Mouse (Mus musculus): ENCODE measurements around the gene Kcnd3. TPM values are rescaled to one million over a fixed set of nuclear protein-coding genes. Genes with fewer than 3 reads are reported as not detected.
A peak's percentile ranks its signal among the peaks of the same experiment; 100 is the strongest.

Kcnd3 gene
- polyA plus RNA-seq (2015; fragmentation: Nextera tagmentation; extraction: Ambion mirVana), result 8.1 and 10.2 TPM in 2 replicates

GRCm38 (mm10) chr3:105451627-105452555 lies at the start of gene Kcnd3:
Gene Kcnd3, plus strand, starts transcription at chr3:105452330.
- ATAC-seq, result peak; percentile 83
- WGBS, result under 1% methylated on average over 60 of the region's 98 CpGs
- Histone ChIP-seq H3K9ac (replicated peaks) (peak within 1 kb of the TSS; percentile 87), H3K4me2 (replicated peaks) (peak within 1 kb of the TSS; percentile 99), H3K4me1 (replicated peaks) (peaks cover 42% of the 10 kb centered on the region), H3K9me3 (no peaks in the 10 kb centered on the region), H3K36me3 (no peaks in the 10 kb centered on the region), H3K4me3 (replicated peaks) (peak within 1 kb of the TSS; percentile 75), H3K27me3 (peaks cover 42% of the 10 kb centered on the region), H3K27ac (peak within 1 kb of the TSS; percentile 86)

GRCm38 (mm10) chr3:105402676-105403075 lies 49.5 kb upstream of the Kcnd3 start:
- Histone ChIP-seq H3K9ac (replicated peaks) (no peak overlapping the region), H3K4me2 (replicated peaks) (no peak overlapping the region), H3K27ac (no peak overlapping the region), H3K9me3 (no peaks in the 10 kb centered on the region), H3K4me1 (replicated peaks) (peaks cover 20% of the 10 kb centered on the region), H3K36me3 (no peaks in the 10 kb centered on the region), H3K4me3 (replicated peaks) (no peak overlapping the region), H3K27me3 (no peaks in the 10 kb centered on the region)
- ATAC-seq, result no peak
- WGBS, result 68% methylated on average over 5 of the region's 5 CpGs

GRCm38 (mm10) chr3:105403410-105404076 lies 48.6 kb upstream of the Kcnd3 start:
- Histone ChIP-seq H3K4me3 (replicated peaks) (no peak overlapping the region), H3K9ac (replicated peaks) (no peak overlapping the region), H3K27me3 (no peaks in the 10 kb centered on the region), H3K4me2 (replicated peaks) (no peak overlapping the region), H3K9me3 (no peaks in the 10 kb centered on the region), H3K27ac (no peak overlapping the region), H3K4me1 (replicated peaks) (peaks cover 29% of the 10 kb centered on the region), H3K36me3 (no peaks in the 10 kb centered on the region)
- ATAC-seq, result peak; percentile 73
- 51% methylated on average over 5 of the region's 5 CpGs for WGBS

GRCm38 (mm10) chr3:105404077-105404446 lies 48.1 kb upstream of the Kcnd3 start:
- Histone ChIP-seq H3K36me3 (no peaks in the 10 kb centered on the region), H3K27ac (peak overlapping the region; percentile 21; the same call in 1 of the 2 replicates), H3K4me3 (replicated peaks) (no peak overlapping the region), H3K9ac (replicated peaks) (no peak overlapping the region), H3K9me3 (no peaks in the 10 kb centered on the region), H3K4me1 (replicated peaks) (peaks cover 32% of the 10 kb centered on the region), H3K27me3 (no peaks in the 10 kb centered on the region), H3K4me2 (replicated peaks) (no peak overlapping the region)
- WGBS, result 57% methylated on average over 4 of the region's 4 CpGs
- peak; percentile 62 for ATAC-seq

GRCm38 (mm10) chr3:105405516-105405915 lies 46.6 kb upstream of the Kcnd3 start:
- Histone ChIP-seq H3K4me3 (replicated peaks) (no peak overlapping the region), H3K9ac (replicated peaks) (no peak overlapping the region), H3K36me3 (no peaks in the 10 kb centered on the region), H3K4me2 (replicated peaks) (no peak overlapping the region), H3K27ac (no peak overlapping the region), H3K9me3 (no peaks in the 10 kb centered on the region), H3K4me1 (replicated peaks) (peaks cover 32% of the 10 kb centered on the region), H3K27me3 (no peaks in the 10 kb centered on the region)
- 94% methylated on average over 7 of the region's 7 CpGs for WGBS
- ATAC-seq, result no peak

GRCm38 (mm10) chr3:105406036-105406435 lies 46.1 kb upstream of the Kcnd3 start:
- no peak for ATAC-seq
- Histone ChIP-seq H3K36me3 (no peaks in the 10 kb centered on the region), H3K27ac (no peak overlapping the region), H3K4me3 (replicated peaks) (no peak overlapping the region), H3K9me3 (no peaks in the 10 kb centered on the region), H3K27me3 (no peaks in the 10 kb centered on the region), H3K9ac (replicated peaks) (no peak overlapping the region), H3K4me2 (replicated peaks) (no peak overlapping the region), H3K4me1 (replicated peaks) (peaks cover 32% of the 10 kb centered on the region)
- 46% methylated on average over 7 of the region's 7 CpGs for WGBS

GRCm38 (mm10) chr3:105408211-105408610 lies 43.9 kb upstream of the Kcnd3 start:
- WGBS, result 37% methylated on average over 3 of the region's 3 CpGs
- H3K27me3 ChIP-seq, result no peaks in the 10 kb centered on the region

GRCm38 (mm10) chr3:105410810-105411209 lies 41.3 kb upstream of the Kcnd3 start:
- Histone ChIP-seq H3K27me3 (no peaks in the 10 kb centered on the region), H3K9me3 (no peaks in the 10 kb centered on the region), H3K36me3 (no peaks in the 10 kb centered on the region), H3K9ac (replicated peaks) (no peak overlapping the region), H3K4me2 (replicated peaks) (no peak overlapping the region), H3K4me1 (replicated peaks) (peaks cover 23% of the 10 kb centered on the region), H3K27ac (no peak overlapping the region), H3K4me3 (replicated peaks) (no peak overlapping the region)
- WGBS, result 93% methylated on average over 5 of the region's 5 CpGs
- no peak for ATAC-seq

More at GRCm38 (mm10) chr3:105408211-105408610, 43.9 kb upstream of the Kcnd3 start:
- no peak overlapping the region for H3K4me2 ChIP-seq (replicated peaks)
- peak; percentile 78 for ATAC-seq
- H3K9me3 ChIP-seq, result no peaks in the 10 kb centered on the region
- H3K4me1 ChIP-seq (replicated peaks), result peaks cover 32% of the 10 kb centered on the region
- no peak overlapping the region for H3K4me3 ChIP-seq (replicated peaks)
- H3K36me3 ChIP-seq, result no peaks in the 10 kb centered on the region
- no peak overlapping the region for H3K9ac ChIP-seq (replicated peaks)
- H3K27ac ChIP-seq, result no peak overlapping the region

GRCm38 (mm10) chr3:105411776-105412175 lies 40.4 kb upstream of the Kcnd3 start:
- Histone ChIP-seq H3K9me3 (no peaks in the 10 kb centered on the region), H3K9ac (replicated peaks) (no peak overlapping the region), H3K27me3 (no peaks in the 10 kb centered on the region), H3K27ac (no peak overlapping the region), H3K36me3 (no peaks in the 10 kb centered on the region), H3K4me3 (replicated peaks) (no peak overlapping the region), H3K4me1 (replicated peaks) (peaks cover 18% of the 10 kb centered on the region), H3K4me2 (replicated peaks) (no peak overlapping the region)
- no peak for ATAC-seq
- 85% methylated on average over 4 of the region's 4 CpGs for WGBS

GRCm38 (mm10) chr3:105412229-105412628 lies 39.9 kb upstream of the Kcnd3 start:
- Histone ChIP-seq H3K4me3 (replicated peaks) (no peak overlapping the region), H3K36me3 (no peaks in the 10 kb centered on the region), H3K9me3 (no peaks in the 10 kb centered on the region), H3K27ac (no peak overlapping the region), H3K27me3 (no peaks in the 10 kb centered on the region), H3K4me1 (replicated peaks) (peaks cover 17% of the 10 kb centered on the region), H3K9ac (replicated peaks) (no peak overlapping the region), H3K4me2 (replicated peaks) (no peak overlapping the region)
- ATAC-seq, result no peak
- 92% methylated on average over 2 of the region's 2 CpGs for WGBS

GRCm38 (mm10) chr3:105412681-105413080 lies 39.4 kb upstream of the Kcnd3 start:
- no peaks in the 10 kb centered on the region for H3K9me3 ChIP-seq
- H3K27me3 ChIP-seq, result no peaks in the 10 kb centered on the region
- no peak for ATAC-seq

GRCm38 (mm10) chr3:105418441-105418840 lies 33.7 kb upstream of the Kcnd3 start:
- Histone ChIP-seq H3K4me1 (replicated peaks) (no peaks in the 10 kb centered on the region), H3K9ac (replicated peaks) (no peak overlapping the region), H3K27me3 (no peaks in the 10 kb centered on the region), H3K27ac (no peak overlapping the region), H3K9me3 (0 out of 2 replicates have a peak, but pooled peaks cover 5% of the 10 kb centered on the region), H3K4me2 (replicated peaks) (no peak overlapping the region), H3K4me3 (replicated peaks) (no peak overlapping the region), H3K36me3 (no peaks in the 10 kb centered on the region)
- ATAC-seq, result no peak
- 81% methylated on average over 1 of the region's 1 CpGs for WGBS

More at GRCm38 (mm10) chr3:105412681-105413080, 39.4 kb upstream of the Kcnd3 start:
- Histone ChIP-seq H3K4me2 (replicated peaks) (no peak overlapping the region), H3K4me3 (replicated peaks) (no peak overlapping the region), H3K27ac (no peak overlapping the region), H3K4me1 (replicated peaks) (peaks cover 12% of the 10 kb centered on the region), H3K36me3 (no peaks in the 10 kb centered on the region), H3K9ac (replicated peaks) (no peak overlapping the region)
